Mouse (Mus musculus): ENCODE measurements around the gene Trcg1. TPM values are rescaled to one million over a fixed set of nuclear protein-coding genes. Genes with fewer than 3 reads are reported as not detected.

The Trcg1 gene
- polyA plus RNA-seq, 1 experiment from 2014 or later: not detected

- 62% methylated on average over 9 of the region's 9 CpGs for WGBS
- Histone ChIP-seq H3K4me1 (ENCODE audit: control insufficient read depth, insufficient read depth, low read length) (no peaks in the 10 kb centered on the region), H3K4me2 (ENCODE audit: low read depth, low read length) (no peak overlapping the region), H3K27ac (ENCODE audit: low read length) (no peak overlapping the region), H3K9me3 (ENCODE audit: control insufficient read depth, low read length) (no peaks in the 10 kb centered on the region), H3K9ac (ENCODE audit: low read depth, low read length) (no peak overlapping the region), H3K27me3 (replicated peaks; ENCODE audit: control insufficient read depth, insufficient read depth, low read length) (no peaks in the 10 kb centered on the region), H3K36me3 (ENCODE audit: control insufficient read depth, insufficient read depth, low read length) (no peaks in the 10 kb centered on the region), H3K4me3 (ENCODE audit: low read length) (no peak overlapping the region)
- no peak for ATAC-seq
These were observed 6.1 kb upstream of the Trcg1 start for GRCm38 (mm10) chr9:57230146-57230783.

GRCm38 (mm10) chr9:57231536-57232255 lies 4.7 kb upstream of the Trcg1 start:
- H3K4me1 ChIP-seq (ENCODE audit: control insufficient read depth, insufficient read depth, low read length): no peaks in the 10 kb centered on the region
- 76% methylated on average over 8 of the region's 8 CpGs for WGBS

GRCm38 (mm10) chr9:57232341-57232940 lies 3.9 kb upstream of the Trcg1 start:
- Histone ChIP-seq H3K4me2 (ENCODE audit: low read depth, low read length) (no peak overlapping the region), H3K9me3 (ENCODE audit: control insufficient read depth, low read length) (no peaks in the 10 kb centered on the region), H3K27ac (ENCODE audit: low read length) (no peak overlapping the region), H3K4me1 (ENCODE audit: control insufficient read depth, insufficient read depth, low read length) (no peaks in the 10 kb centered on the region), H3K4me3 (ENCODE audit: low read length) (no peak overlapping the region), H3K9ac (ENCODE audit: low read depth, low read length) (no peak overlapping the region), H3K27me3 (replicated peaks; ENCODE audit: control insufficient read depth, insufficient read depth, low read length) (no peaks in the 10 kb centered on the region), H3K36me3 (ENCODE audit: control insufficient read depth, insufficient read depth, low read length) (no peaks in the 10 kb centered on the region)
- ATAC-seq: no peak
- 90% methylated on average over 5 of the region's 5 CpGs for WGBS

More at GRCm38 (mm10) chr9:57231536-57232255, 4.7 kb upstream of the Trcg1 start:
- Histone ChIP-seq H3K27ac (ENCODE audit: low read length) (no peak overlapping the region), H3K4me2 (ENCODE audit: low read depth, low read length) (no peak overlapping the region), H3K4me3 (ENCODE audit: low read length) (no peak overlapping the region), H3K27me3 (replicated peaks; ENCODE audit: control insufficient read depth, insufficient read depth, low read length) (no peaks in the 10 kb centered on the region), H3K36me3 (ENCODE audit: control insufficient read depth, insufficient read depth, low read length) (no peaks in the 10 kb centered on the region), H3K9ac (ENCODE audit: low read depth, low read length) (no peak overlapping the region), H3K9me3 (ENCODE audit: control insufficient read depth, low read length) (no peaks in the 10 kb centered on the region)
- ATAC-seq: no peak

- H3K9me3 ChIP-seq (ENCODE audit: control insufficient read depth, low read length): no peaks in the 10 kb centered on the region
- H3K36me3 ChIP-seq (ENCODE audit: control insufficient read depth, insufficient read depth, low read length): no peaks in the 10 kb centered on the region
- H3K4me3 ChIP-seq (ENCODE audit: low read length): no peak overlapping the region
- H3K4me2 ChIP-seq (ENCODE audit: low read depth, low read length): no peak overlapping the region
- no peak for ATAC-seq
- no peaks in the 10 kb centered on the region for H3K27me3 ChIP-seq (replicated peaks; ENCODE audit: control insufficient read depth, insufficient read depth, low read length)
- no peak overlapping the region for H3K9ac ChIP-seq (ENCODE audit: low read depth, low read length)
- WGBS: 68% methylated on average over 6 of the region's 6 CpGs
- no peaks in the 10 kb centered on the region for H3K4me1 ChIP-seq (ENCODE audit: control insufficient read depth, insufficient read depth, low read length)
- H3K27ac ChIP-seq (ENCODE audit: low read length): no peak overlapping the region
These were observed 3.2 kb upstream of the Trcg1 start for GRCm38 (mm10) chr9:57233142-57233541.

- 83% methylated on average over 3 of the region's 3 CpGs for WGBS
- no peaks in the 10 kb centered on the region for H3K9me3 ChIP-seq (ENCODE audit: control insufficient read depth, low read length)
- no peaks in the 10 kb centered on the region for H3K36me3 ChIP-seq (ENCODE audit: control insufficient read depth, insufficient read depth, low read length)
- H3K4me2 ChIP-seq (ENCODE audit: low read depth, low read length): no peak overlapping the region
- no peaks in the 10 kb centered on the region for H3K4me1 ChIP-seq (ENCODE audit: control insufficient read depth, insufficient read depth, low read length)
- no peaks in the 10 kb centered on the region for H3K27me3 ChIP-seq (replicated peaks; ENCODE audit: control insufficient read depth, insufficient read depth, low read length)
- no peak overlapping the region for H3K9ac ChIP-seq (ENCODE audit: low read depth, low read length)
- no peak for ATAC-seq
- no peak overlapping the region for H3K4me3 ChIP-seq (ENCODE audit: low read length)
- no peak overlapping the region for H3K27ac ChIP-seq (ENCODE audit: low read length)
These were observed 2.6 kb upstream of the Trcg1 start for GRCm38 (mm10) chr9:57233767-57234166.

- WGBS: 80% methylated on average over 5 of the region's 5 CpGs
These were observed 1.3 kb downstream of the Trcg1 start for GRCm38 (mm10) chr9:57237705-57238104.

GRCm38 (mm10) chr9:57238220-57238619 lies 1.9 kb downstream of the Trcg1 start:
- no peaks in the 10 kb centered on the region for H3K27me3 ChIP-seq (replicated peaks; ENCODE audit: control insufficient read depth, insufficient read depth, low read length)
- H3K4me2 ChIP-seq (ENCODE audit: low read depth, low read length): no peak overlapping the region
- WGBS: 86% methylated on average over 2 of the region's 2 CpGs
- H3K4me1 ChIP-seq (ENCODE audit: control insufficient read depth, insufficient read depth, low read length): no peaks in the 10 kb centered on the region
- ATAC-seq: no peak
- no peaks in the 10 kb centered on the region for H3K36me3 ChIP-seq (ENCODE audit: control insufficient read depth, insufficient read depth, low read length)
- H3K27ac ChIP-seq (ENCODE audit: low read length): no peak overlapping the region
- H3K9me3 ChIP-seq (ENCODE audit: control insufficient read depth, low read length): no peaks in the 10 kb centered on the region
- H3K9ac ChIP-seq (ENCODE audit: low read depth, low read length): no peak overlapping the region
- no peak overlapping the region for H3K4me3 ChIP-seq (ENCODE audit: low read length)

More at GRCm38 (mm10) chr9:57237705-57238104, 1.3 kb downstream of the Trcg1 start:
- Histone ChIP-seq H3K27ac (ENCODE audit: low read length) (no peak overlapping the region), H3K4me1 (ENCODE audit: control insufficient read depth, insufficient read depth, low read length) (no peaks in the 10 kb centered on the region), H3K27me3 (replicated peaks; ENCODE audit: control insufficient read depth, insufficient read depth, low read length) (no peaks in the 10 kb centered on the region), H3K36me3 (ENCODE audit: control insufficient read depth, insufficient read depth, low read length) (no peaks in the 10 kb centered on the region), H3K9ac (ENCODE audit: low read depth, low read length) (no peak overlapping the region), H3K4me2 (ENCODE audit: low read depth, low read length) (no peak overlapping the region), H3K9me3 (ENCODE audit: control insufficient read depth, low read length) (no peaks in the 10 kb centered on the region), H3K4me3 (ENCODE audit: low read length) (no peak overlapping the region)
- ATAC-seq: no peak

GRCm38 (mm10) chr9:57241111-57241510 lies 4.8 kb downstream of the Trcg1 start:
- no peaks in the 10 kb centered on the region for H3K4me1 ChIP-seq (ENCODE audit: control insufficient read depth, insufficient read depth, low read length)
- H3K36me3 ChIP-seq (ENCODE audit: control insufficient read depth, insufficient read depth, low read length): no peaks in the 10 kb centered on the region
- H3K9me3 ChIP-seq (ENCODE audit: control insufficient read depth, low read length): no peaks in the 10 kb centered on the region
- no peak overlapping the region for H3K4me3 ChIP-seq (ENCODE audit: low read length)
- no peaks in the 10 kb centered on the region for H3K27me3 ChIP-seq (replicated peaks; ENCODE audit: control insufficient read depth, insufficient read depth, low read length)
- WGBS: 85% methylated on average over 5 of the region's 5 CpGs
- H3K27ac ChIP-seq (ENCODE audit: low read length): no peak overlapping the region
- no peak for ATAC-seq
- no peak overlapping the region for H3K4me2 ChIP-seq (ENCODE audit: low read depth, low read length)
- H3K9ac ChIP-seq (ENCODE audit: low read depth, low read length): no peak overlapping the region

- no peaks in the 10 kb centered on the region for H3K9me3 ChIP-seq (ENCODE audit: control insufficient read depth, low read length)
- H3K27me3 ChIP-seq (replicated peaks; ENCODE audit: control insufficient read depth, insufficient read depth, low read length): no peaks in the 10 kb centered on the region
- no peaks in the 10 kb centered on the region for H3K36me3 ChIP-seq (ENCODE audit: control insufficient read depth, insufficient read depth, low read length)
- H3K27ac ChIP-seq (ENCODE audit: low read length): no peak overlapping the region
- no peak overlapping the region for H3K9ac ChIP-seq (ENCODE audit: low read depth, low read length)
- H3K4me3 ChIP-seq (ENCODE audit: low read length): no peak overlapping the region
- peaks cover 9% of the 10 kb centered on the region for H3K4me1 ChIP-seq (ENCODE audit: control insufficient read depth, insufficient read depth, low read length)
- H3K4me2 ChIP-seq (ENCODE audit: low read depth, low read length): no peak overlapping the region
- ATAC-seq: no peak
- WGBS: 34% methylated on average over 5 of the region's 5 CpGs
These were observed 6.6 kb downstream of the Trcg1 start for GRCm38 (mm10) chr9:57242916-57243315.

Measured in intestine, embryonic 16.5 days (tissue).